Mouse (Mus musculus) lung, postnatal 0 days (tissue): ENCODE results near the gene Gng8.

ENCODE experiments used
- CTCF ChIP-seq: IDR thresholded peaks from 2 replicates; pipeline ENCODE4 v1.5.1; 2016; ENCODE audit warnings: antibody characterized with exemption, mild to moderate bottlenecking
- EP300 ChIP-seq: IDR thresholded peaks from 2 replicates; pipeline ENCODE4 v1.6.1; 2016; ENCODE audit warnings: antibody characterized with exemption, mild to moderate bottlenecking, control low read depth

- TF ChIP-seq CTCF (no peak), EP300 (no peak)
Measured at GRCm38 (mm10) chr7:16879796-16880547, 11.6 kb upstream of the Gng8 start.
